Mouse (Mus musculus) lung, postnatal 36 days (tissue): ENCODE data around the gene Isoc2b.
"Not testable (repeated sequence)": the region's sequence is repeated elsewhere in the genome, so short reads cannot be mapped to it uniquely, and the experiment has no call there.

ENCODE experiments used
- DNase-seq: peaks from one replicate; pipeline ENCODE4 v3.0.0; 2022; ENCODE audit warnings: mixed read lengths

The Isoc2b gene

GRCm38 (mm10) chr7:4830476-4830875 lies 39.6 kb downstream of the Isoc2b start:
- no peak for DNase-seq

GRCm38 (mm10) chr7:4825365-4825764 lies 44.7 kb downstream of the Isoc2b start:
- no peak for DNase-seq

DNA sequence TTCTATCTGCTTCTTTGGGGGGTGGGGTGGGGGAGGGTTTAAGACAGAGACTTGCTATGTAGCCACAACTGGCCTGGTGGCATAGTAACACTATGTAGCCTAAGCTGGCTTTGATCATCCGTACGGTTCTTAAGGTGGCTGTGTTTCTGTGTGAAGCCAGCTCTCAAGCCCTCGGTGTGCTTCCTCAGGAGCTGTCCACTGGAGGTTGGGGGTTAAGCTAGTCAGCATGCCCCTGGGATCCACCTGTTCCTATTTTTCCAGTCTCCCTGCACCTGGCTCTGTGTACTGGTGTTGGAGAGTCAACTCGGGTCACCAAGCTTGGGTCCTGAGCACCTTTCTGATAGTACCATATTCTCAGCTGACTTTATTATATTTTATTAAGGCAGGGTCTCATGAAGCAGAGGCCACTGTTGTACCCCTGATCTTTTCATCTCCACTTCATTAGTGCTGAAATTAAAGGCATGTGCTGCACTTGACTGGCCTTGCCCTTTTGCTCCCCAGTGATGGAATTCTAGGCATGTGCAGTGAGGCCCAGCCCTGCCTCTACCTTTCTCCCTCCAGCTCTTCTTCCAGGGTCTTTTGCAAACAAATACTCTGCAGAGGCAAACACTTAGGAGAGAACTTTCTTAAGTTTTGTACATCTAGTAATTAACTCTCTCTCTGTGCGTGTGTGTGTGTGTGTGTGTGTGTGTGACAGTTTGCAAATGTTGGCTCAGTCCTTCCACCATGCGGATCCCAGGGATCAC lies 47.7 kb downstream of the Isoc2b start:
- peak; percentile 30 for DNase-seq

DNA sequence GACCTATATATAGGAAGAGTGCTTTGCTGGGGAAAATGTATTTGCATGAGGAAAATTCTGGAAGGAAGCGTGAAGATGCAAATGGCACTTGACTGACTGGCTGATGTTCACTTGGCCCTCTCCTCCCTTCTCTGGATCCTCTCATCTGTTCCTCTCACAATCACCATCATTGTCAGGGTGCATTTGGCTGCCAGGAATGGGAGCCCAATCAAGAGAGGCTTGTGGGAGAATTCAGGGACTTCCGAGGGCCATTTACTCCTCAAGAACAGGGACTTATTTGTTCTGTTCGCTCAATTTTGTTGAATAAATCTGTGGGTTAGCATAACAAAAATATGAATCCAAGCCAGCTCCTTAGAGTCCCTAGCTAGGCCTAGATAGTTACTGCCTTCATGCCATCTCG lies 48.4 kb downstream of the Isoc2b start:
- DNase-seq, result no peak

- not testable (repeated sequence) for DNase-seq
Observed at GRCm38 (mm10) chr7:4820925-4821324, 49.1 kb downstream of the Isoc2b start.

- DNase-seq, result no peak
Observed at GRCm38 (mm10) chr7:4816559-4816958, 53.5 kb downstream of the Isoc2b start.

DNA sequence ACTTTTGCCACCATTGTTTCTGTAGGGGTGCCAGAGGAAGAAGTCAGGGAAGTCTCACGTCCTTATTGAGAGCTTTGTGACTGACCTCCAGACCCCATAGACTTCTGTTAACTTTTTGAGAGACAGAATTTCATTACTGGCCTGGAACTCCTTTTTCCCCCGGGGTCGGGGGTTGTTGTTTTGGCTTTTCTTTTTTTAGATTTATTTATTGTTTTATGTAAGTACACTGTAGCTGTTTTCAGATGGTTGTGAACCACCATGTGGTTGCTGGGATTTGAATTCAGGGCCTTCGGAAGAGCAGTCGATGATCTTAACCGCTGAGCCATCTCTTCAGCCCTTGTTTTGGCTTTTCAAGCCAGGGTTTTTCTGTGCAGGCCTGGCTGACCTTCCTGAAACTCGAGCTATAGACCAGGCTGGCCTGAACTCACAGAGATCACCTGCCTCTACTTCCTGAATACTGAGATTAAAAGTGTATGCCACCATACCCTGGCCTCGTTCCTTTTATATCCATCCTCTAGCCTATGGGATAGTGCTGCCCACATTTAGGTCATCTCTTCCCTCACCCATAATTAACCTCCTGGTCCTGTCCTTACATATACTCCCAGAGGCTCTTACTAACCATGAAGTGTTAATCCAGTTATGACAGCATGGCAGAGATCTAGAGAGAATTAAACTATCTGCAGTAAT lies 56.8 kb downstream of the Isoc2b start:
- DNase-seq, result no peak

- peak; percentile 99 for DNase-seq
Observed at GRCm38 (mm10) chr7:4812303-4813104, 57.6 kb downstream of the Isoc2b start, which contains the start of gene Ube2s. Ube2s (minus strand) TSS chr7:4812590.

DNA sequence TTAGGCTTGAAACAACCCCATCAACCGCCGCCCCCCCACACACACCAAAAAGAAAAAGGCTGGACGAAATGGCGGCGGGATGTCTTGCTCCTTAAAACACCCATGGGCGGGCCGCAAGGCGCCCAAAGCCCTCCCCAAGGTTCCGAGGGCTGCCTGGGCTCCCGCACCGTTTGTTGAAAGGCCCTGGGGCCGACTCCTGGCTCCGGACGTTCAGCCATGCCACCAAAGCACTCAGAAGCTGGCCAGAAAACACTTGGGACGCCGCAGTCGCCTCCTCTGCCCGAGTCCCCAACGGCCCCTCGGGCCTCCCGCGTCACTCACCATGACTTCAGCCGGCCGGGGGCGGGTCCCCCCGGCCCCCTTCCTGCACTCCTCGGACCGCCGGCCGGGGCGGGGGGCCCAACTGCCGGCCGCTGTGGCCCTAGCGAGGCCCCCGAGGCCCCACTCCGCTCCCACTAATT lies 58.2 kb downstream of the Isoc2b start:
- DNase-seq, result peak; percentile 21

- DNase-seq, result not testable (repeated sequence)
Observed at GRCm38 (mm10) chr7:4811131-4811530, 58.9 kb downstream of the Isoc2b start.

- peak; percentile 84 for DNase-seq
Observed at GRCm38 (mm10) chr7:4806716-4807115, 63.3 kb downstream of the Isoc2b start.

DNA sequence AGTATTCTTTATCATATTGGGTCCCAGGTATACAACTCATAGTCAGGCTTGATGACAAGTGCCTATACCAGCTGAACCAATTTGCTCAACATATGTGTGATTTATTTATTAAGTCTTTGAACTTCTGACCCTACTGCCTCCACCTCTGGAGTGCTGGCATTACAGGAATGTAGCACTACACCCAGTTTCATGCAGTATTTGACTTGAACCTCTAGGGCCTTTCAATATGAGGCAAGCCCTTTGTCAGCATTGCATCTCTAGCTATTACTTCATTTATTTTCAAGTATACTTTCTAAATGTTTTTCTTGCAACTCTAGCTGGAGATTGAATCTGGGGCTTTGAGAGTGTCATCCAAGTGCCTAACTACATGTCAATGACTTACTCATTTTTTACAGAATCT lies 67.8 kb downstream of the Isoc2b start:
- DNase-seq, result no peak

GRCm38 (mm10) chr7:4795767-4796433 lies 74.2 kb downstream of the Isoc2b start:
- DNase-seq, result peak; percentile 61
